Mouse (Mus musculus): ENCODE results near the gene Gm47791. TPM values are rescaled to one million over a fixed set of nuclear protein-coding genes. Genes with fewer than 3 reads are reported as not detected.

The Gm47791 gene
- total RNA-seq, 2 experiments from 2014 or later = not detected

DNA sequence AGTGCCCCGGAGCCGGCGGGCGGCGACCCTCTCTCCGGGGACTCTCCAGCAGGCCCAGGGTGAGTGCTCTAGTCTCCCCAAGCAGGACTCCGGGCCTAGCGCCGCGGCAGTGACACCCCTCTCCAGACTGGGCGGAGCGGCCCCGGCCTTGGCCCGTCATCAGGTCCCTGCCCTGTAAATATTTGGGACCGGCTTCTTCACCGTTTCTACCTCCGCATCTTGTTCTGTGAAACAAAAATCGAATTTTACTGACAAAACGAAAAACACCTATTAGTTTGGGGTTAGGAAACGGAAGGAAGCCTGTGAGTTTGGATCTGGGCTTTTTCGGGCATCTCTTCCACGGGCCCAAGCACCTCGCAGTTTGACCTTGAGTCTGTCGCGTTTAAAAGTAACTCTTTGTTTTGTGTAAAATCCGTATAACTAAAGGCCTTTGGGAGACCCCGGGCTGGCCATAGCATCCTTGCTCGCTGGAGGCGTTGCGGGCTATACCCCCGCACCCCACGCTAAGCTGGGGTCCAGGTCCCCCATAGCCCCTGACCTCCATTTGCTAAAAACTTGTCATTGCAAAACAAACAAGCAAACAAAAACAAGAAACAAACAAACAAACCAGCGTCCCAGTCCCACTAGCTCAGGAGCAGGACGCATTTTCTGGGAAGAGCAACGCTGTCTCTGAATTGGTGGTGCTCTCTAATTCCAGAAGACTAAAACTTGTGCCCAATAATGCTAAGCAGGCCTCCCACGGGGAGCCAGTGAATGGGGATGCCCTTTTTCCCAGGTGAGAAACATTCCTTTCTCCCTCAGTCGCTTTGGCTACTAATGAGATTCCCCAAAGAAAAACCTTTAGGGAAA, 45.8 kb downstream of the Gm47791 start:
- DNase-seq (ENCODE audit: low spot score in 2 of 2) = no peak

DNA sequence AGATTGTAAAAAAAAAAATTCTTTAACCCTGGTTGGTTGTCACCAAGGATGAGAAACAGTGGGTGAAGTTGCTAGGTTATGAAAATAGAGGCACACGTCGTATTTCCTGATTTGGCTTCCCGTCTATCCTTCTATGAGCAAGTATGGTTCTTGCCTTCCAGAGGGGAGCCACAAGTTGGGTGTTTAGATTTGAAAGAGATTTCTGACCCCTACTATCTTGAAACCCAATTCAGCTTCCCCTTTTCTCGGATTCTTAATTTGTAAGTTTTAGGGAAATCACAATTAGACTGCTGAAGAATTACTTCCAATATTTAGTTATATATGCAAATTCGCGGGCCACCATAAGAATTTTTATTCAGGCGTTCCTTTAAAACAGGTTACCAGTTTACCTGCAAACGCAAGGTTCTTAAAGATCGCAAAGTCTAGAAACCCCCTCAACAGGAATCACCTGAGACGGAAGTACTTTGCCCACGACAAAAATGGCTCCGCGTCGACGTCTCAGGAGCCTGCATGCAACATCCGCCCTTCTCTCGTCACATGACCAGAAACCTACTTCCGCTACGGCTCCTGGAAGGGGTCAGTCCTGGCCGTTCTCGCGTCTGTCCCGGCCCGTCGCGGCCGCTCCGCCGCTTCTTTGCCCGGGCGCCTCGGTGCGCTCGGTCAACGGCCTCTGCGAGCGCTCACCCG, 46.6 kb downstream of the Gm47791 start, which contains the start of gene Mff:
Mff (plus strand) TSS at position 552 of the 687 bp plus-strand sequence.
- DNase-seq (ENCODE audit: low spot score in 2 of 2) = peak; percentile 95 to 96

Other genes with a start within 250 kb of the Gm47791 start
- 1 to 10 TPM; 2.2 TPM for gene Col4a4, start 184.4 kb downstream of the Gm47791 start, total RNA-seq (2021)
- 1 to 10 TPM in 1 of 2 experiments, under 1 TPM in 1; 0.77 to 1.2 TPM for gene Col4a3, start 184.3 kb downstream of the Gm47791 start, total RNA-seq (2021)
- gene Mff, start 46.4 kb downstream of the Gm47791 start, total RNA-seq (2021) = 100 to 1,000 TPM; 262 to 266 TPM
- gene Tm4sf20, start 2.8 kb downstream of the Gm47791 start, total RNA-seq (2021) = not detected
- gene Agfg1, start 68.2 kb upstream of the Gm47791 start, total RNA-seq (2021) = 10 to 100 TPM; 72.5 to 80.7 TPM
- gene A030005L19Rik, start 142.1 kb upstream of the Gm47791 start, total RNA-seq (2021) = under 1 TPM; 0.49 to 0.59 TPM
- gene A030014E15Rik, start 153.7 kb upstream of the Gm47791 start, total RNA-seq (2021) = not detected
- gene Gm6217, start 160.2 kb upstream of the Gm47791 start, total RNA-seq (2021) = not detected
- not detected for gene A030003K21Rik, start 172.1 kb upstream of the Gm47791 start, total RNA-seq (2021)
- not detected for gene Gm7544, start 184.8 kb upstream of the Gm47791 start, total RNA-seq (2021)
- gene Gm47955, start 189.0 kb upstream of the Gm47791 start, total RNA-seq (2021) = not detected
- gene Gm47959, start 229.3 kb upstream of the Gm47791 start, total RNA-seq (2021) = not detected

Measured in left cerebral cortex, adult 18-20 months (tissue).